Mouse (Mus musculus) 416B (cell line): Measurements from ENCODE around the gene Psg19.

ENCODE experiments used
- DNase-seq: peaks from one replicate; pipeline ENCODE4 v3.0.0; 2011; ENCODE audit warnings: low read depth

Psg19 gene

GRCm38 (mm10) chr7:18746189-18746860 lies 52.0 kb downstream of the Psg19 start:
- DNase-seq = no peak
